Mouse (Mus musculus) heart, postnatal 0 days (tissue): ENCODE measurements at regions not wholly inside any gene's neighbourhood (a gene's known extent, or its start where the extent isn't known, plus 50 kb on each side); places are given as distances from the start of the nearest gene placed in this dataset.

Experiments used
- CTCF ChIP-seq: IDR thresholded peaks from 2 replicates; pipeline ENCODE4 v1.5.1; 2016; ENCODE audit warnings: antibody characterized with exemption, control low read depth, low read depth
- EP300 ChIP-seq: IDR thresholded peaks from 2 replicates; pipeline ENCODE4 v1.6.1; 2016; ENCODE audit warnings: antibody characterized with exemption, low read depth

DNA sequence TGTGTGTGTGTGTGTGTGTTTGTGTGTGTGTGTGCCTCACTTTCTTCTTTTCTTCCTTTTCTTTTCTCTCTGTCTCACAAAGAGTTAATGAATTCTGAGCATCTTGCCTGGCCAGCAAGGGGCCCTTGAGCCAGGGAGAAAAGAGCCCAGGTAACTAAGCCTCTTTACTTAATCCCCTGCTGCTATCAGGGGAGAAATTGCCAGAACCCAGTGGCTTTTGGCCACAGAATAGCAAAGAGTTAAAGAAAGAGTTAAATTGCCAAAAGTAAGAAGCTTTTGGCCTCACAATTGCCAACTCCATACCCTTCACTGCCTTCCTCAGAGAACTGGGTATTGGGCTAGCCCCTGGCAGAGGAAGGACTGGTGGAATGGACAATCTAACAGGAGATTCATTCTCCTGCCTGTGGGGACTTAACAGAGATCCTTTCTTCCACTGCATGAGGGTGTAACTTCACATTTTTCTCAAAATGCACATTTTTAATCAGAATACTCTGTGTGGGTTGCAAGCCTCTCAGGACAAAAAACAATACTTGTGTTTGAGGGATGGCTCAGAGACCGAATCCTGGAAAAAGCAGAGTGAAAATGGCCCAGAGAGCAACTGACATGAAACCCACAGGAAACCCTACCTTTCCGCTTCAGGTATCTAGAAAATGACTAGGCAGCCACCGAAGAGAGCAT, 431.0 kb upstream of the Gm10131 start:
- no peak for TF ChIP-seq CTCF
- TF ChIP-seq EP300, result no peak
